Mouse (Mus musculus) bone marrow macrophage, adult 2 months (primary cell): ENCODE measurements around the gene Mars.

Experiments
- CTCF ChIP-seq: IDR thresholded peaks from 2 replicates; pipeline ENCODE4 v1.5.1; 2012; ENCODE audit warnings: low read depth, mild to moderate bottlenecking, low read length, moderate library complexity
- POLR2A ChIP-seq: IDR thresholded peaks from 2 replicates; pipeline ENCODE4 v1.6.1; 2012; ENCODE audit warnings: mild to moderate bottlenecking, low read depth, low read length, borderline replicate concordance

DNA sequence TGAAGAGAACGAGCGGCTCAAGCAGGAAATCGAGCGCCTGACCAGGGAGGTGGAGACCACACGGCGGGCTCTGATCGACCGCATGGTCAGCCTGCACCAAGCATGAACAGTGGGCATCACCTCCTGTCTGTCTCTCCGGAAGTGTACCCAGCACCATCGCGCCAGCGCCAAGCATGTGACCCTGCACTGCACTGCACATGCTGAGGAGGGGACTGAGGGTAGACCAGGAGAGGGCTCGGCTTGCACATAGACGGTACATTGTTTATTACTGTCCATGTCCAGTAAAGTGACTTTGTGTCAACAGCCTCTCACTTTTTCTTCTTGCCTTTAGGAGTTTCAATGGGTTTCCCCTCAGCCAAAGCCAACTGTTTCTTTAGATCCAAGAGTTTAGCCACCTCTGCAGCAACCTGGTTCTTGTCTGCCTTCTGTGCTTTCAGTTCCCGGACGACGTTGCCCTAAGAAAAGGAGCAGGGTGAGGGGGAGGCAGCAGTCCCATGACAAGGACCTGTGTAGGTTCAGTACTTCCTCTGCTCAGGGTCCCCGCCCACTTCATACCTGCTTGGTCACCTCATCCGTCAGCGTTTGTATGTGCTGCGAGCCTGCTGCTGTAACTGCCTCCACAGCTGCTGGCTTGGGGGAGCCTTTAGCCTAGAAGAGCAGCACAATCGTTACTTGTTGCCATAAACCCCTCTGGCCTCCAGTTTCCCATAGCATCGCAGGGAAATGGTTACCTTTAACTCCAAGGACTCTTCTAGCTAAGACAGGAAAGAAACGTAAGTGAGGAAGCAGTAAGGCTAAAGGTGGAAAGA is 15.4 kb downstream of the Mars start:
- TF ChIP-seq CTCF: no peak
- TF ChIP-seq POLR2A: no peak
